21 mouse cellular contexts compared by ENCODE assay signal in the genomic region with DNA sequence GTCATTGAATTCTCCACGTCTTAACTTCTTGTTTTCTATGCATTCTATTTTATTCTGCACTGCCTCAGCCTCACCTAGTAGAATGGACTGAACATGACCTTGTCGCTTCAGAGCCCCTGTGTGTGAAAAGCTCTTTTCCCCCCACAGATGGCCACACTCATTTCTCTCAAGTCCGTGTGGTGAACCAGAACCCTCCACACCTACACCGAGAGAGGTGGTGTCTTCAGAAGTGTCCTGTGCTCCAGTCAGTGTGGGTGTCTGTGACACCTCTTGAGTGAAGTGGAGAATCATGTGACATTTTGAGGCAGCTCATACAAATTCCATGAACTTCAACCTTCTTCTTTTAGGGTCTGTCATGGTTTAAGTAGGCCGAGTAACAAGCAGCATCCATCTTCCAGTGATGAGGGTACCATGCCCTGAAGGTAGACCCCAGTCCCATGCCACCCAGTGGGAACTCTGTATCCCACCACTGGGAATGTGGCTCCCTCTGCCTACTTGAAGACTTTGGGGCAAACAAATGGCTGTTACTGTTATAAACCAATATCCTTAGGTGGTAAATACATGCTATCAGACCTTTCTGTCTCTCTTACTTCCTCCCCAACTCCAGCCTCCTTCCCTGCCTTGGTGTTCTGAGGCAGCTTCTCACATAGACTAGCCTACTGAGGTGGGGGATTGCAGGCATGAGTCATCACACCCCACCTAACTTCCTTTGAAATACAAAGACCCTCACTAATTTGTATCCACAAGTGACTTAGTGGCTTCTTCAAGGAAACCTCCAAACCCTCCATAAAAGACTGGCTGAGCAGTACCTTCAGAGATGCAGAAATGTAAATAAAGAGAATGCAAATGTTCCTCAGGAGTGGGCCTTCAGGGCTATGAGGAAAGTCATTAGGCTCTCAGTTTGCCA.
DNase-seq lines count a peak whose midpoint lies in the region; ATAC-seq lines count a peak whose summit lies in the region.
"Had no signal": no experiment of that assay in that cellular context is flagged by ENCODE, and none has a peak within 500 bp of the region (broad histone marks: within the 10 kb centered on the region; RNA-seq: fewer than 3 reads in every experiment).

No protein-coding gene starts in this region.

- H3K27me3 ChIP-seq in hindbrain, embryonic 13.5 days: no peaks in the 10 kb centered on the region
- no peaks in the 10 kb centered on the region for H3K27me3 ChIP-seq in hindbrain, embryonic 12.5 days
- H3K27me3 ChIP-seq: forebrain, embryonic 13.5 days had no signal

- H3K4me3 ChIP-seq in hindbrain, embryonic 13.5 days: no peak overlapping the region
- H3K4me3 ChIP-seq in hindbrain, embryonic 12.5 days: no peak overlapping the region
- H3K4me3 ChIP-seq: embryonic facial prominence, embryonic 10.5 days; forebrain, embryonic 13.5 days; heart, embryonic 10.5 days had no signal

- H3K4me1 ChIP-seq in hindbrain, embryonic 13.5 days (replicated peaks): 0 out of 2 replicates have a peak, but pooled peaks cover 4% of the 10 kb centered on the region
- H3K4me1 ChIP-seq in hindbrain, embryonic 12.5 days: peaks cover 4% of the 10 kb centered on the region

- no peak overlapping the region for H3K4me2 ChIP-seq in hindbrain, embryonic 13.5 days
- H3K4me2 ChIP-seq in hindbrain, embryonic 12.5 days (replicated peaks): no peak overlapping the region
- H3K4me2 ChIP-seq: forebrain, embryonic 13.5 days; hindbrain, embryonic 14.5 days had no signal

- DNase-seq in ES-CJ7 (ENCODE audit: low read depth, low spot score) (peak; percentile 56), MN1 (ENCODE audit: low spot score) (no peak)
- peak; percentile 4 for DNase-seq in c-Kit-positive CD71-positive TER-119-negative erythroid progenitor cells, embryonic 14.5 days (ENCODE audit: low read depth)
- DNase-seq in natural killer cell, adult 2 months (ENCODE audit: low spot score in 2 of 2): peak; percentile 41 to 59
- DNase-seq in urinary bladder, postnatal 10 days (ENCODE audit: low spot score): no peak
- DNase-seq in heart, adult 18-20 months: no peak
- DNase-seq: adrenal gland, adult 2 months; adrenal gland, postnatal 25 days; cerebellum, adult 2 months; cerebellum, postnatal 10 days; forebrain, postnatal 0 days; gastrocnemius, postnatal 36 days; heart, adult 11 months; heart, postnatal 10 days; heart, postnatal 4 days had no signal

- H3K9ac ChIP-seq in hindbrain, embryonic 13.5 days: no peak overlapping the region
- no peak overlapping the region for H3K9ac ChIP-seq in hindbrain, embryonic 12.5 days
- H3K9ac ChIP-seq: forebrain, embryonic 13.5 days; forebrain, postnatal 0 days; hindbrain, embryonic 14.5 days had no signal

- no peaks in the 10 kb centered on the region for H3K36me3 ChIP-seq in hindbrain, embryonic 13.5 days
- H3K36me3 ChIP-seq in hindbrain, embryonic 12.5 days: no peaks in the 10 kb centered on the region
- H3K36me3 ChIP-seq: embryonic facial prominence, embryonic 10.5 days; heart, embryonic 10.5 days had no signal

- WGBS in hindbrain, embryonic 13.5 days: 85% methylated on average over 5 of the region's 5 CpGs
- WGBS in hindbrain, embryonic 12.5 days: 86% methylated on average over 5 of the region's 5 CpGs

- no peaks in the 10 kb centered on the region for H3K9me3 ChIP-seq in hindbrain, embryonic 13.5 days
- no peaks in the 10 kb centered on the region for H3K9me3 ChIP-seq in hindbrain, embryonic 12.5 days (replicated peaks)
- H3K9me3 ChIP-seq: embryonic facial prominence, embryonic 10.5 days; forebrain, embryonic 13.5 days; heart, embryonic 10.5 days had no signal

- H3K27ac ChIP-seq in hindbrain, embryonic 13.5 days: no peak overlapping the region
- no peak overlapping the region for H3K27ac ChIP-seq in hindbrain, embryonic 12.5 days
- H3K27ac ChIP-seq: embryonic facial prominence, embryonic 10.5 days; forebrain, embryonic 13.5 days; heart, embryonic 10.5 days; hindbrain, embryonic 14.5 days had no signal

- ATAC-seq in hindbrain, embryonic 13.5 days (ENCODE audit: low FRiP score): 0 out of 2 replicates have a peak, but pooled peaks have one; percentile 15
- no peak for ATAC-seq in hindbrain, embryonic 12.5 days (ENCODE audit: low FRiP score)
- ATAC-seq: forebrain, embryonic 13.5 days; forebrain, postnatal 0 days had no signal

Comparison
In these comparisons a context has a peak if more than half of its experiments do, and no peak if none do; other contexts are left out.
1. DNase-seq: peak in ES-CJ7 (single experiment), c-Kit-positive CD71-positive TER-119-negative erythroid progenitor cells, embryonic 14.5 days (single experiment) and natural killer cell, adult 2 months (2 of 2); none in urinary bladder, postnatal 10 days (single experiment), MN1 (single experiment) and heart, adult 18-20 months (0 of 2).